Mouse (Mus musculus): ENCODE data around the gene Raver1. TPM values are rescaled to one million over a fixed set of nuclear protein-coding genes. Genes with fewer than 3 reads are reported as not detected.

Gene Raver1
- polyA plus RNA-seq, 1 experiment from 2014 or later = 37.3 TPM

GRCm38 (mm10) chr9:21026849-21027248 is 65.0 kb downstream of the Raver1 start:
- Histone ChIP-seq H3K4me1 (replicated peaks) (peaks cover 35% of the 10 kb centered on the region), H3K36me3 (no peaks in the 10 kb centered on the region), H3K9ac (no peak overlapping the region), H3K4me2 (no peak overlapping the region), H3K4me3 (no peak overlapping the region), H3K27ac (replicated peaks) (no peak overlapping the region), H3K9me3 (no peaks in the 10 kb centered on the region), H3K27me3 (peaks cover 71% of the 10 kb centered on the region)
- no peak for ATAC-seq (ENCODE audit: low read depth)
- WGBS = 85% methylated on average over 12 of the region's 12 CpGs

DNA sequence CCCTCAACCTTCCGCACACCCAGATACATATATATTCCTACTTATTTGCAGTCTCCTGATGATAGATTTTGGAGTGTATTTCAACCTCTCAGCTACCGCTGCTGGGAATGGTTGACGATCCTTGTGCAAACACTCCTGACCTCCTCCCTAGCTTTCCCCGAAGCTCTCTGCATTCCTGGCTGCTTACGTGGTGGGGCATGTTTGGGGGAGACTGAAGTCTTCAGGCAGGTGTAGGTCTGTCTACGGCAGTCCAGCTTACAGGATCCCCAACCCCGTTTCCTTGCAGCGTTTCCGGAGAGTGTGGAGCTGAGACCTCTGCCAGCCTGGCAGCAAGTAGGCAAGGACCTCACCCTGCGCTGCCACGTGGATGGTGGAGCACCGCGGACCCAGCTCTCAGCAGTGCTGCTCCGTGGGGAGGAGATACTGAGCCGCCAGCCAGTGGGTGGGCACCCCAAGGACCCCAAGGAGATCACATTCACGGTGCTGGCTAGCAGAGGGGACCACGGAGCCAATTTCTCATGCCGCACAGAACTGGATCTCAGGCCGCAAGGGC is 66.5 kb downstream of the Raver1 start:
- Histone ChIP-seq H3K9ac (no peak overlapping the region), H3K4me1 (replicated peaks) (peaks cover 23% of the 10 kb centered on the region), H3K9me3 (no peaks in the 10 kb centered on the region), H3K4me3 (no peak overlapping the region), H3K27me3 (peaks cover 59% of the 10 kb centered on the region), H3K4me2 (no peak overlapping the region), H3K36me3 (no peaks in the 10 kb centered on the region), H3K27ac (replicated peaks) (no peak overlapping the region)
- 75% methylated on average over 19 of the region's 19 CpGs for WGBS
- ATAC-seq (ENCODE audit: low read depth) = no peak

MicroRNAs within 50 kb of the gene (microRNA counts, 519-probe panel; counts per million panel counts)
- microRNA mmu-miR-1900 = 3,615 counts per million, percentile 53 among the panel's probes with 10 or more counts

Small RNAs within 50 kb of the gene (microRNA-seq; reads per million reads assigned to microRNA genes)
- gene Mir1900 (not detected), gene Mir7082 (not detected)

Other genes starting within 250 kb of the Raver1 start
- gene A230050P20Rik, start 223.4 kb downstream of the Raver1 start, polyA plus RNA-seq (2015; fragmentation: Nextera tagmentation; extraction: Ambion mirVana) = 2.6 and 2.7 TPM in 2 replicates
- gene Angptl6, start 212.3 kb downstream of the Raver1 start, polyA plus RNA-seq (2015; fragmentation: Nextera tagmentation; extraction: Ambion mirVana) = 8.8 and 9.7 TPM in 2 replicates
- gene Ppan, start 203.8 kb downstream of the Raver1 start, polyA plus RNA-seq (2015; fragmentation: Nextera tagmentation; extraction: Ambion mirVana) = 48.1 and 51.9 TPM in 2 replicates
- 253 and 267 TPM in 2 replicates for gene Eif3g, start 193.4 kb downstream of the Raver1 start, polyA plus RNA-seq (2015; fragmentation: Nextera tagmentation; extraction: Ambion mirVana)
- gene Dnmt1, start 132.1 kb downstream of the Raver1 start, polyA plus RNA-seq (2015; fragmentation: Nextera tagmentation; extraction: Ambion mirVana) = 54.2 and 63.7 TPM in 2 replicates
- gene S1pr2, start 115.2 kb downstream of the Raver1 start, polyA plus RNA-seq (2015; fragmentation: Nextera tagmentation; extraction: Ambion mirVana) = 9.9 and 10.1 TPM in 2 replicates
- 105 and 110 TPM in 2 replicates for gene Mrpl4, start 89.3 kb downstream of the Raver1 start, polyA plus RNA-seq (2015; fragmentation: Nextera tagmentation; extraction: Ambion mirVana)
- gene Icam1, start 76.0 kb downstream of the Raver1 start, polyA plus RNA-seq (2015; fragmentation: Nextera tagmentation; extraction: Ambion mirVana) = 3.9 and 4.8 TPM in 2 replicates
- 0.33 and 0.56 TPM in 2 replicates for gene Icam4, start 62.6 kb downstream of the Raver1 start, polyA plus RNA-seq (2015; fragmentation: Nextera tagmentation; extraction: Ambion mirVana)
- 0.45 and 0.68 TPM in 2 replicates for gene Icam5, start 59.9 kb downstream of the Raver1 start, polyA plus RNA-seq (2015; fragmentation: Nextera tagmentation; extraction: Ambion mirVana)
- gene Zglp1, start 24.9 kb downstream of the Raver1 start, polyA plus RNA-seq (2015; fragmentation: Nextera tagmentation; extraction: Ambion mirVana) = 1.4 and 2.1 TPM in 2 replicates
- 0.91 and 0.98 TPM in 2 replicates for gene Gm49373, start 18.9 kb downstream of the Raver1 start, polyA plus RNA-seq (2015; fragmentation: Nextera tagmentation; extraction: Ambion mirVana)
- 52.1 and 60.2 TPM in 2 replicates for gene Fdx1l, start 18.4 kb downstream of the Raver1 start, polyA plus RNA-seq (2015; fragmentation: Nextera tagmentation; extraction: Ambion mirVana)
- gene Gm38431, start within 50 bp of the Raver1 start, polyA plus RNA-seq (2015; fragmentation: Nextera tagmentation; extraction: Ambion mirVana) = 1.3 and 1.6 TPM in 2 replicates
- gene Tyk2, start 39.2 kb upstream of the Raver1 start, polyA plus RNA-seq (2015; fragmentation: Nextera tagmentation; extraction: Ambion mirVana) = 11.7 TPM in 2 replicates
- 228 and 273 TPM in 2 replicates for gene Cdc37, start 58.0 kb upstream of the Raver1 start, polyA plus RNA-seq (2015; fragmentation: Nextera tagmentation; extraction: Ambion mirVana)
- 17.5 and 18.9 TPM in 2 replicates for gene Pde4a, start 73.7 kb upstream of the Raver1 start, polyA plus RNA-seq (2015; fragmentation: Nextera tagmentation; extraction: Ambion mirVana)
- 60.9 and 64.4 TPM in 2 replicates for gene Keap1, start 147.4 kb upstream of the Raver1 start, polyA plus RNA-seq (2015; fragmentation: Nextera tagmentation; extraction: Ambion mirVana)
- gene S1pr5, start 156.4 kb upstream of the Raver1 start, polyA plus RNA-seq (2015; fragmentation: Nextera tagmentation; extraction: Ambion mirVana) = 3.0 and 3.8 TPM in 2 replicates
- gene Atg4d, start 173.3 kb upstream of the Raver1 start, polyA plus RNA-seq (2015; fragmentation: Nextera tagmentation; extraction: Ambion mirVana) = 55.3 and 56.1 TPM in 2 replicates
- 11.1 and 15.1 TPM in 2 replicates for gene Kri1, start 196.0 kb upstream of the Raver1 start, polyA plus RNA-seq (2015; fragmentation: Nextera tagmentation; extraction: Ambion mirVana)
- gene Cdkn2d, start 199.4 kb upstream of the Raver1 start, polyA plus RNA-seq (2015; fragmentation: Nextera tagmentation; extraction: Ambion mirVana) = 95.5 and 114 TPM in 2 replicates
- 0.89 and 1.1 TPM in 2 replicates for gene Ap1m2, start 220.3 kb upstream of the Raver1 start, polyA plus RNA-seq (2015; fragmentation: Nextera tagmentation; extraction: Ambion mirVana)
- 70.1 and 73.1 TPM in 2 replicates for gene Slc44a2, start 228.7 kb upstream of the Raver1 start, polyA plus RNA-seq (2015; fragmentation: Nextera tagmentation; extraction: Ambion mirVana)